Mouse (Mus musculus): Measurements from ENCODE around the gene Pnmal2.
A peak's percentile ranks its signal among the peaks of the same experiment; 100 is the strongest.

The Pnmal2 gene

GRCm38 (mm10) chr7:16980348-16980747 is 35.9 kb downstream of the Pnmal2 start:
- DNase-seq (ENCODE audit: low read depth, low spot score) = peak; percentile 66

GRCm38 (mm10) chr7:16982859-16983568 is 38.5 kb downstream of the Pnmal2 start, which contains the start of gene Gm42372:
Gm42372 (plus strand) TSS chr7:16983086.
- DNase-seq (ENCODE audit: low read depth, low spot score) = peak; percentile 92

- DNase-seq (ENCODE audit: low read depth, low spot score) = no peak
Observed at GRCm38 (mm10) chr7:16987541-16988149, 43.2 kb downstream of the Pnmal2 start.

- peak; percentile 57 for DNase-seq (ENCODE audit: low read depth, low spot score)
Observed at GRCm38 (mm10) chr7:16988405-16988804, 43.9 kb downstream of the Pnmal2 start.

- DNase-seq (ENCODE audit: low read depth, low spot score) = no peak
Observed at GRCm38 (mm10) chr7:16990006-16990744, 45.7 kb downstream of the Pnmal2 start.

GRCm38 (mm10) chr7:16991681-16992450 is 47.4 kb downstream of the Pnmal2 start:
- DNase-seq (ENCODE audit: low read depth, low spot score) = peak; percentile 74

GRCm38 (mm10) chr7:16992451-16992807 is 47.9 kb downstream of the Pnmal2 start, which contains the start of gene Ccdc8:
Ccdc8 (plus strand) TSS chr7:16992708.
- no peak for DNase-seq (ENCODE audit: low read depth, low spot score)

GRCm38 (mm10) chr7:16993651-16994399 is 49.3 kb downstream of the Pnmal2 start:
- peak; percentile 89 for DNase-seq (ENCODE audit: low read depth, low spot score)

GRCm38 (mm10) chr7:16994400-16994799 is 49.9 kb downstream of the Pnmal2 start:
- DNase-seq (ENCODE audit: low read depth, low spot score) = no peak

GRCm38 (mm10) chr7:16995345-16995744 is 50.9 kb downstream of the Pnmal2 start:
- DNase-seq (ENCODE audit: low read depth, low spot score) = no peak
